Mouse (Mus musculus) cortical plate, adult 2 months (tissue): ENCODE results near the gene Txnip.

Experiments used
- CTCF ChIP-seq: fragments of 200-500 bp; IDR thresholded peaks from 2 replicates; pipeline ENCODE4 v1.5.1; 2011; ENCODE audit warnings: mild to moderate bottlenecking, control low read depth, low read length; ENCODE audit not compliant: insufficient read depth; ENCODE audit errors: extremely low read depth
- POLR2A ChIP-seq: fragments of 200-500 bp; IDR thresholded peaks from 2 replicates; pipeline ENCODE4 v1.6.1; 2011; ENCODE audit warnings: mild to moderate bottlenecking, low read length, control low read depth; ENCODE audit not compliant: insufficient read depth; ENCODE audit errors: extremely low read depth

DNA sequence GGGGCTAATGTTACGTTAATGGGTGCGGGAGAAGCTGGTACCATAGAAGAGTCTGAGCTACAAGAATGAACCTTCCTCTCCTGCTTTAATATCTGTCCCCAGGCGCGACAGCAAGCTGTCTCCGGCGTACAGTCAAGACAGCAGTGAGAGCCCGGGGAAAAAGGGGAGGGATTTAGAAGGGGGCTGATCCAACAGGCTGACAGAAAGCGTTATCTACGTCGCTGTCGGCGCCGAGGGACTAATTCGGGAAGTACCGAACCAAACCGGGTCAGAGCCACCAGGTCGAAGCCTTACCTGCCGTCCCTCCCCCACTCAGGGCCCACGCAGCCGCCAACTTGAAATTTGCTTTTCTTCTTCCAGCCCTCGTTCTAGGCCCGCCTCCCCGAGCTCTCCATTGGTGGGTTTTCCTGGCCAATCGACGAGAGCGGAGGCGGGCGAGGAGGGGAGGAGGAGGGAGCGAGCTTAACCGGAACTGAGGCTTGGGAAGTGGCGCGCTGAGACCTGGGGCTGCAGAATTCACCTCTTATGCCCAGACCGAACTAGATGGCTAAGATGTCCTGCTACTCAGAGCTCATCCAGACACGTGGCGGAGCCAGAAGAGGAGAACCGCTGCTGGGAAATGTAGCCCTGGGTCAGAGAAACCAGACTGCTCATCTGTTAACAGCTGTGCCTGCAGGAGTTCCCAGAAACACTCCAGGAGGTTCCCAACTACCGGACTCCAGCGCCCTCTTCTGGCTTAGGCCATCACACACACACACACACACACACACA lies 36.2 kb downstream of the Txnip start, which contains the start of gene Polr3gl:
- TF ChIP-seq CTCF (no peak), POLR2A (peak; percentile 94)
